Mouse (Mus musculus) cerebellum, postnatal 14 days (tissue): ENCODE results near the gene Slc6a5.

ENCODE experiments used
- DNase-seq, 2 experiments: peaks; one replicate each; pipeline ENCODE4 v3.0.0; 2021; ENCODE audit warnings: mixed read lengths in 2 of 2

The Slc6a5 gene

GRCm38 (mm10) chr7:49909850-49910249 is at the start of gene Slc6a5:
Gene Slc6a5 (plus strand): TSS chr7:49910146.
- DNase-seq: peak; percentile 30 to 46

- DNase-seq: no peak
Measured at GRCm38 (mm10) chr7:49861196-49861595, 48.8 kb upstream of the Slc6a5 start.

GRCm38 (mm10) chr7:49863753-49864152 is 46.2 kb upstream of the Slc6a5 start:
- no peak for DNase-seq

- no peak for DNase-seq
Measured at GRCm38 (mm10) chr7:49869656-49870055, 40.3 kb upstream of the Slc6a5 start.

GRCm38 (mm10) chr7:49870276-49870675 is 39.7 kb upstream of the Slc6a5 start:
- DNase-seq: no peak

GRCm38 (mm10) chr7:49877307-49877706 is 32.6 kb upstream of the Slc6a5 start:
- DNase-seq: no peak

GRCm38 (mm10) chr7:49879051-49879450 is 30.9 kb upstream of the Slc6a5 start:
- peak; percentile 6 to 28 for DNase-seq

GRCm38 (mm10) chr7:49879998-49880707 is 29.8 kb upstream of the Slc6a5 start:
- no peak for DNase-seq

GRCm38 (mm10) chr7:49882288-49882687 is 27.7 kb upstream of the Slc6a5 start:
- peak; percentile 45 to 54 for DNase-seq

GRCm38 (mm10) chr7:49882694-49883389 is 27.1 kb upstream of the Slc6a5 start:
- peak in 1 of 2 experiments; percentile 11 for DNase-seq

GRCm38 (mm10) chr7:49887776-49888390 is 22.1 kb upstream of the Slc6a5 start:
- no peak for DNase-seq

- no peak for DNase-seq
Measured at GRCm38 (mm10) chr7:49894786-49895185, 15.2 kb upstream of the Slc6a5 start.

GRCm38 (mm10) chr7:49895296-49895695 is 14.7 kb upstream of the Slc6a5 start:
- no peak for DNase-seq

GRCm38 (mm10) chr7:49902003-49902552 is 7.9 kb upstream of the Slc6a5 start:
- DNase-seq: no peak

- DNase-seq: peak in 1 of 2 experiments; percentile 25
Measured at GRCm38 (mm10) chr7:49907191-49908171, 2.5 kb upstream of the Slc6a5 start.

GRCm38 (mm10) chr7:49908181-49908855 is 1.6 kb upstream of the Slc6a5 start:
- DNase-seq: peak in 1 of 2 experiments; percentile 18

GRCm38 (mm10) chr7:49908990-49909411 is 945 bp upstream of the Slc6a5 start:
- peak; percentile 38 to 50 for DNase-seq

GRCm38 (mm10) chr7:49910361-49910760 is 415 bp downstream of the Slc6a5 start:
- peak in 1 of 2 experiments; percentile 52 for DNase-seq

GRCm38 (mm10) chr7:49911147-49911946 is 1.4 kb downstream of the Slc6a5 start:
- DNase-seq: peak in 1 of 2 experiments; percentile 29

GRCm38 (mm10) chr7:49911947-49912262 is 2.0 kb downstream of the Slc6a5 start:
- no peak for DNase-seq

GRCm38 (mm10) chr7:49913164-49913563 is 3.2 kb downstream of the Slc6a5 start:
- no peak for DNase-seq
